Mouse (Mus musculus) embryo, embryonic 10.5 days (tissue): Measurements from ENCODE around the gene Shank2.

Source experiments
- DNase-seq: peaks from one replicate; pipeline ENCODE4 v3.0.0-alpha.2; 2015; ENCODE audit warnings: low spot score

The Shank2 gene

DNA sequence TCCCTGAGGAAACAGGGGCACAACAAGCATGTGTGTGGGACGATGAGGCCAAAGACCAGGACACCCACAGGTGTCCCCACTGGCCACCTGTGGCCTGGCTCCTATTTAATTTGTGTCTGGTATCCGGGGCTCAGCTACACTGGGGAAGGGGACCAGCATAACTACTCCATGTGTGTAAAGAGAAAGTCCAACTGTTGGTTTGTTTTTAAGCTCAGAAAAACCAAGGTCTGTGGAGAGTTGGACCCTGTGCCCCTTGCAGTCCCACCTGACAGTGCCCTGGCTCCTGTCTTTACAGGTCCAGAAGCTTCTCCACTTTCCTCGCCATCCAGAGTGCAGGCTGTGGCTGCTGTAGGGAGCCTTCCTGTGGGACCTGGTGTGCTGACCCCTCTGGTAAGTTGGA, at the start of gene Shank2:
Shank2 (plus strand) TSS at position 301 of the 400 bp plus-strand sequence.
- no peak for DNase-seq

DNA sequence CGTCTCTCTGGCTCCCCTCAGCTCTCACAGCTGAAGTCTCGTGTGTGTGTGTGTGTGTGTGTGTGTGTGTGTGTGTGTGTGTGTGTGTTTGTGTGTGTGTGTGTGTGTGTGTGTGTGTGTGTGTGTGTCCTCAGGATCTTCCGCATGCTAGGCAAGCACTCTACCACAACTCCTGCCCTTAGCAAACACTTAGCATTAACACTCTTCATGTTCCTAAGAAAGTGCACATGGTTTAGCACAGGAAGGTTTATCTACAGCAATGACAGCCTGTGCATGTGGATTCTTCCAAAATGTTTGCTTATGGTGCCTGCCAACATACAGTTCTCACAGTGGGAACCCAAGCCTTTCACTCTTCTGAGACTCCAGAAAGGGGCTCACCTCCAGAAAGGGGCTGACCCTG, 49.6 kb upstream of the Shank2 start:
- DNase-seq = no peak

DNA sequence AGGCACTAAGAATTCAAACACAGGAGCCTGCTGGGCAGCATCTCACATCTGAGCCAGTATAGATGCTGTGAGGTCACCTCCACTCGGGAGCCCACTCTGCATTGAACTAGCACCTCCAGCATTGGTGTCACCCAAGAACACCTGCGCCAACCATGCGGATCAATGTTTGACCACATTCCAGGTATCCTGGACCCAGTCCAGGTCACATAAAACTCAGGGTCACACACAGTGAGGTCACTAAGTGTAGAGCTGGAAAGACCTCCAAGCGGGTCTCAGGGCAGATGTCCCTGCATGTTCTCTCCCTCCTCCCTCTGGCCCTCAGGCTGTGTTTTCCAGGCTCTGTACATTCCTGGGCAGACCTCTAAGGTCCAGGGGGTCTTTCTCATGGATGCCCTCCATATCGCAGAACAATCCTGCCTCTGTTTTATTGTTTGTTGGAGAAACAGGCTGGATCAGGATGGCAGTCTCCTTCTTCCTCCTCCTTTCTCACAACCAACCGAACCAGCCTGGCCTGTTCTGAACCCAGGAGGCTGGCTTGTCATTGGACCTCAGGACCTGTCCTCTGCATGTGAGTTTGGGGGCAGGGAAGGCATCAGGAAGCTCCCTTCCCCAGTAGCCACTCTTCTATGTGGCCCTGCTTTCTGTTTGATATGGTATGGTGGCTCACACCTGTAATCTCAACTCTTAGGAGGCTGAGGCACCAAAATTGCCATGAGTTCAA, 45.0 kb upstream of the Shank2 start:
- DNase-seq = no peak

DNA sequence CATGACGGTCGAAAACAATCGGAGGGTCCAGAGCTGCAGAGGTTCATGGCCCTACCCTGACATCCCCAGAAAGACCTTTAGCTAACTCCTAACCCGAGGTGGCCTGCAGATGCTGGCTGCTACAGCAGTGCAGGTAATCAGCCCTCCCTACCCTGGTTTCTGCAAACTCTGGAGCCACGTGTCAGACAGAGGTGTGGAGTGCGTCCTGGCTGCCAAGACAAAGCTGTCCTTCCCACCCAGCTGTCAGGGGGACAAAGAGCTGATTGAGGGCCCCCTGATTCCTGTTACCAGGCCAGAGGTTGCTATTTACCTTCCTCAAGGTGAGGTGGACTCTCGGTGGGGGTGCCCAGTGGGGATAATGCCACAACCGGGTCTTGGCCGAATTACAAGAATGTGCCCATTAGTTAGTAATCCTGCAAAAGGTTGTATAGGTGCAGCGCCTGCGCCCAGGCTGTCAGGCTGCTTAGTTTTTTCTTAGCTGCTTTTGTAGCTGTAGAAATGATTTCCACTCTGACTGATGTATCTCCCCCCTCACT, 43.6 kb upstream of the Shank2 start:
- DNase-seq = no peak

DNA sequence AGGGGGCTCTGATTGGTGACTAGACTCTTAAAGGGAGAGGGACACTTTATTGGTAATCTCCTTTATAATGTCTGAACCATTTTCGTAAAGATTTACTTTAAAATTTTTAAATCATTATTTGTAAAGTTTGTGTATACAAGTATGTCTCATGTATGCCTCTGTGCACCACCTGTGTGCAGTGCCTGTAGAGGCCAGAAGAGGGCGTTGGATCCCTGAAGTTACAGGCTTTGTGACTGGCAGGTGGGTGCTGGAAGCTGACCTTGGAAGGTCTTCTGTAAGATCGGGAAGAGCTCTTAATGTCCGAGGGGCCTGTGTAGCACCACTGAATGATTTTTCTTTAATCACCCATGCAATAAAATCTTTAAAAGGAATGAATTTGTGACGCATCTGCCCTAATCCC, 37.9 kb upstream of the Shank2 start:
- DNase-seq = no peak

DNA sequence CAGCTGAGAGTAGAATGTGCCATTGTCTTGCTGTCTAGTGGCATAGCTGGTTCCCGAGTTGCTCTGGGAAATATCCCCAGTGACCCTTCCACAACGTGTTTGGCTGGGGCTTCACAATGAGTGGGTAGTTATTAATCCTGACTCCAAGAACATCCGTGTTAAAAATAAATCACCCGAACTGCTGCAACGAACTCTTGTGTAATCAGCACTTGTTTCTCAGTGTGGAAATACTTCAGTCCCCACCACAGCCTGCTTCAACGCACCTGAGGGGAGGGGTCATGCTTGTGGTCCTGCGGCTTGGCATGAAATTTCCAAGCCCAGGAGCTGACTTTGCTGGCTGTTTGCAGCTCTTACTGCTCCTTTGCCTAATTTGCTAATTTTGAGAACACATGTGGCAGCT, 35.1 kb upstream of the Shank2 start:
- no peak for DNase-seq

DNA sequence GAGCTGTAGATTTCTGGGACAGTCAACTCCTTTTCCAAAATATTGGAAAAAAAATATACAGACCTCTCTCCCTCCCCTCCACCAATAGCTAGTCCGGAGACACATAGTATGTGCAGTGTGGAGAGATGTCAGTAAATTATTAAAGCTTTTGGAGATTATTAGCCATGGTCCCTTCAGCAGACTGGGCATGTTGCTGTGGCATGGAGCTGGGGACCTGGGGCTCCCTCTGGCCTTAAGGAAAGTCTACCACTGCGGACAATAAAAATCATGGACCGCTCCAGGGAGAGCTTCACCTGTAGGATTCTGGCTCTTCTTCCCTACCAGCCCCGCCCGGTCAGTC, 24.3 kb upstream of the Shank2 start:
- DNase-seq = no peak

DNA sequence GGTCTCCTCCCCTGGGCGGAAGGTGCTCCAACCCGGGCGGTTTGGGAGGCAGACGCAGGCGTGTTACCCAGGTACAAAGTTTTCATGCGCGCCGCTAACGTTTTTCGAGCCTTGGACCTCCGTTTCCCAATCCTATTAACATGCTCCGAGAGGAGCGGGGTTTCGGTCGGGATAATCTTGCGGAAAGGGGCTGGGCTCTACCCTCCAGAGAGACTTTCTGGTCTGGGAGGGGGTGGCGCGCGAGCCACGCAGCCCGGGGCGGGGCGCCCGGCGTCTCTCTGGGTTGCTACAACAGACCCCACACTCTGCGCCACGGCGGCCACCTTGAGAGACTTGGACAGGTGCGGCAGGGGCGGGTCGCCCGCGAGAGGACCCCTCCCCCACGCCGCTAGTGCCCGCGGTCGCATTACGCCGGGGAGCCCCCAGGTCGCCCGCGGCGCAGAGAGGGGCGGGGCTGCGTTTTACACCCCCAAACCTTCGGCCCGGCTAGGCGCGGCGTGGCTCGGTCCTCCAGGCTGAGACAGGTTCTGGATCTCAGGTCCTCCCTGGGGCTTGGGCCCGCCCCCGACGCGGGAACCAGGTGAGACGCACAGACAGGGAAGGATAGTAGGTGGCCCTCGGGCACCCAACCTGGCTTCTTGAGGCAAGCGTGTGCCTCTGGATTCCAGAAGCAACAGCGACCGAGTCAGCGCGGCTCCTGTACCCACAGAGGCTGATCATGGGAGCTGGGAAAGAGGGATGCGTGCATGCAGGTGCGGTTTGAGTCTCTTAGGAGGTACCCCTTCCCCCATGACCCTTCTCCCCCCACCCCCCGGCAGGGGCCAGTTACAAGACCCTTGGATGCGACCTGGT, 23.7 kb upstream of the Shank2 start:
- peak; percentile 18 for DNase-seq

DNA sequence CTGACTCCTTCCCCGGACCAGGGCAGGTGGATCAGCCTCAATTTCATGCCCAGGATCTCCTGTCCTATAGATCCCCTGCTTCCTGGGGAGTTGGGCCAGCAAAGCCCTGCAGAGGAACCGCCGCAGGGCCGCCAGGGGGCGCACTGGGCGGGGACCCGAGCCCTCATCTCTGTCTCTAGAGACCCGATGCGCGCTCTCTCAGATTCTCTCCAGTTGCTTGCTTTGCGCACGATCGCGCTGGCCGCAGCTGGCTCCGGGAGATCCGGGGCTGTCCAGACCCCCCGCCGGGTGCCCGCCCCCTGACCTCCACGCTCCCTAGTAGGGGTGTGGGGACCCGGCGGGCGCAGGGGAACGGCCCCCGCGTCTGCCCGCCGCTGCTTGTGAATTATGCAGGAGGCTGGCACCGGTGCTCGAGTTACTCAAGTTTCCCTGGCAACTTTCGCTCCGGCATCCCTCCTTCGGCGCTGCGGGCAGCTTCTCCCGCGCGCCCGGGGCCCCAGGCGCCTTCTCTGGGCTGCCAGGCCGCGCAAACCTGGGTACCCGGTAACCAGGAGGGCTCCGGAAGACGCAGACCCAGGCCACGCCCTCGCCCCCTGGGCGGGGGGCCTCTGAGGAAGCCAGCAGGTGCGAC, 22.9 kb upstream of the Shank2 start:
- DNase-seq = peak; percentile 84

DNA sequence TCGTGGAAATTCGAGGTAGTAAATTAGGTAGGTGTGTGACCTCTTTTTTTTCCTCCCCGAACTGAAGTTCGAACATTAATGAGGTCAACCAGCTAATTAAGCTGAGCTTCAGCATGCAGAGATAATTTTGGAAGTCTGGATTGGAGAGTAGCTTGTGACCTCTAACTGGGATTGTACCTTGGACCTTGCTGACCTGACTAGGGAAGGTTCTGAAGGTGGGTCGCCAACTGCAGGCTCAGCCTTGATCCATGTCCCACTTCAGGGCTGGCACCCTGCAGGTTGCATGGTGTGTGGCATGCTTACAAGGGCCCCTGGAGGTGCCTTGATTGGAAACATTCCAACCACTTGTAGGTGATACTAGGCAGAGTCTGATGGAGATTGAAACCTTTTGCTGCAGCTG, 21.7 kb upstream of the Shank2 start:
- DNase-seq = no peak

DNA sequence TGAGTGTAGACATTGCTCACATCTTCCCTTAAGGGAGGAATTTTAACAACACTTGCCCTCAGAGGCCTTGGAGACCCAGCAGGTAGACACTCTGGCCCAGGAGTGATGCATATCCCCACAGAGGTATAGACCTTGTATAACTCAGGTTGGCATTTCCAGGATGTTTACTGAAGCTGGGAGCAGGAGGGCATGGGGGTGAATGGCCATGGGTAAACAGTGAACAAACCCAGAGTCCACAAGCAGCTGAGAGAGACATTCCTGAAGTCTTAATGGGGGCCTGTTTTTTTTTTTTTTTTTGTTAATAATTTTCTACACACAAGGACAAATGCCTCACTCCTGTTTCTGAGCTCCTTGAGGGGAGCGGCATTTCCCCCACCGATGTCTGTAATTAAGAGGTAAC, 15.4 kb upstream of the Shank2 start:
- no peak for DNase-seq

DNA sequence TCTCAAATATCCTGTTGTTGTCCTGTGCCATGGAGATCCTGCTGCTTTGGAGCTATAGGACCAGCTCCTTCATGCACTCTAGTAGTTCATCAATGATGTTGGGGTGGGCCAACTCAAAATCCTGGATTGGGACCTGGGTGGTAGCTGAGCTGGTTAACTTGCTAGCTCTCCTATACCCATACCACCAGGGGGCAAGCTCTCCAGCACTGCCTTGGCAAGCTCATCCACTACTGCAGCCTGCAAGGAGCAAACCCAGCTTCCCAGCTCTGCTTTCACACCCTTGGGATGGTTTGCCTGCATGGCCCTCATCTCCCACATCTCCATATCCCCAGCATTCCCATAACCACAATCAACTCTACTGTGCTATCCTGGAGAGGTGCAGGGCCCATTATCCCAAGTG, 10.6 kb upstream of the Shank2 start:
- no peak for DNase-seq

DNA sequence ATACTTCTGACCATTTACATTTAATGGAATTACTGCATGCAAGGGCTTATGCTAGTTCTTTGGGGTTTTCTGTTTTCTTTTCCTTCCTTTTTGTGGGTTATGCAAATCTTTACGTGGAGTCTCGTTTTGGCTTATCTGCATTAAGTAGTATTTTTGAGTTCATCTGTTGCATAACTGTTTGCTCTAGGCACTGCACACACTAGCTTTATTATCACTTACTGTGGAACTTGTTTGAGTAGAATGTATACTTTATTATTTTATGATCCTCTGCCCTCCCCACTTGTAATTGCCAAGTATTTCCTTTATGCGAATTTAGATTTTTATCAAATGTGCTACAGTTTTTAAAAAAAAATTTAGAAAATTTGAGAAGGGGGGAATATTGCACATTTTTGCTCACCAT, 2.7 kb upstream of the Shank2 start:
- no peak for DNase-seq

DNA sequence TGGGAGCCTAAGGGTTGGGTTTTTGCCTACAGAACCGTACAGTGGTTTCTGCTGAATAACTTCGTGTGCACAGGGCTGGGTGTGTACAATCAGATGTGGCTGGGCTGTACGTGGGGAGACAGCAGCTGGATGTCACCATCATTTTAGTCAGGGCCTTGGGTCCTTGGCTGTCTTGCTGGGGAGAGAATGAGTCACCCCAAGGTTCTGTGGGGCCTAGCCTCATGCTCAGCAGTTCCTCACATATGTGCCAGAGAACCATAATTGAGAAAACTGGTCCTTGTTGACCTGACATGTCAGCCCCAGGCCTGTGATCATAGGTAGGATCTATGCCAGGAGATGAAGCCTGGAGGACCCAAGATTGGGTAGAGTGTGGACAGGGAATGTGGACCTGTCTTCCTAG, 1.7 kb downstream of the Shank2 start:
- no peak for DNase-seq

DNA sequence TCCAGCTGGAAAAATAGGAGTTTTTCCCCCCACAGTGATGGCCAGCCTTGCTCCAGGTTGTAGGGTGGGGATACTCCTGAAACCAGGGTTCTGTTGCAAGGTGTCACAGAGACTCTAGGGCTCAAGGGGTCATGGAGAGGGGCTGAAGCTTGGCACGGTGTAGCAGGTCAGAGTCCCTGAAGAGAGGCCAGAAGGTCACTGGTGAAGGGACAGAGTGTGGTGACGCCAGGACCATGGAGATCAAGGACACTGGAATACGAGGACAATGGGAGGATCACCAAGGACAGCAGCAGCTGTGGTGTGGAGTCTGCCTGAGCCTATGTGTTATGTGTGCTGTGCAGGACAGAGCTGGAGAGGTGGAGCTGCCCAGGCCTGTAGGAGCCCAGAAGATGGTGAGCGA, 6.4 kb downstream of the Shank2 start:
- no peak for DNase-seq

DNA sequence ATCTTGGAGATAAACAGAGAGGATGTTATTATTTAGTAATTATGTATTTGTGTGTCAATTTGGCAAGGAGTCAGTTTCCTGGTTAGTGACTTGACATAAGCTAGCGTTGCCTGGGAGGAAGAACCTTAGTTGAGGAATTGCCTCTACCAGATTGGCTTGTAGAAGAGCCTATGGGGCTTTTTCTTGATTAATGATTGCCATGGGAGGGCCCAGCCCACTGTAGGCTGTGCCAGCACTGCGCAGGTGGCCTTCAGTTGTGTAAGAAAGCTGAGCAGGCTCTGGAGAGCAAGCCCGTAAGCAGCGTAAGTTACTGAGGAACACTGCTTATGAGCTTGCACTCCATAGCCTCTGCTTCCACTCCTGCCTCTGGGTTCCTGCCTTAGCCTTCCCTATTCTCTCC, 7.3 kb downstream of the Shank2 start:
- no peak for DNase-seq

DNA sequence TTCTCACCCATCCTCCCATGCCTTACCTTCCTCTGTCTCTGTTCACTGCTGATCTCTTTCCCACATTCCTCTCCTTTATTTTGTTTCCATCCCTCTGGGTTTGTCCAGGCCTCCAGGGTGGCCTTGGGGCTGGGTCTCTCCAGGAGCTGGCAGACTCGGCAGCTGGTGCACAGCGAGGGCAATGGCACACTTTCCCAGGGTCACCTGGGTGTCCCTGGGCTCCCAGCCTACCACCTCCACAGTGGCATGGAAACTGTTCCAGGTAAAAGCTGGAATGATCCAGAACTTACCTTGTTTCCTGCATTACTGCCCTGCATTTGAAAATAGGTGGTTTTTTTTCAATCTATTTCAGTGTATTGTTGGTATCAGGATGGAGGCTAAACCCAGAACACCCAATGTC, 12.8 kb downstream of the Shank2 start:
- no peak for DNase-seq

DNA sequence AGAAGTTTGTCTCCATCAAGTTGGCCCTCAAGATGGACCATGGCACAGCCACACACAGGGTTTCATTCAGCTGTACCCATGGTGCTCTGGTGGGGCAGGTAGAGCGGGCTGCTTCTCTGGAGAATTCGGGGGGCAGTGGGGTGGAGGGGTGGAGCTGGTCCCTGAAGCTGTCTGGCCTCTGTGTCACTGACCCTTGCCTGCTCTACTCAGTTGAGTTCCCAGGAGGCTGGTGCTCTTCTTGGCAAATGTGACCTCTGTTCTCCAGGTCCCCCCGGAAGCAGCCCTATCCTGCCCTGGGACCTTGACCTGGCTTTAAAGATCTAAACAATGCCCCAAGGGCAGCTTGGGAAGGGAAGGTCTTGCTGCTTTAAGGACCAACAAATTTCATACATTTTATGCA, 20.1 kb downstream of the Shank2 start:
- no peak for DNase-seq

DNA sequence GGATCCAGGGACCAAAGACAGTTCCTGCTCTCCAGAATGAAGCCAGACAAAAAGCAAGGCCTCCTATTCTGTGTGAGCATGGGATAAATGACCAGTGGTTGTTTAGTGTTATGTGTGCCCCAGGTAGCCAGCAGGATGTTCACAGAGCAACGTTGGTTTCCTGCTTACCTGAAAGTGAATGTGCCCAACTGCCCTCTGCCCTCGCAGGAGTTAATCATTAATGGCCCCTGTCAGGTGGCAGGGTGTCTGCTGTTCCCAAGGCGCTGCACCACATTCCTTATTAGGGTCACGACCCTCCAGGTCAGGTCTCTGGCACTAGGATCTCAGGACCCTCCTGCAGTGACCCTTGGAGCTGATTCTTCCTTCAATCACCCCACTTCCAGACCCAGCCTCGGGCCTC, 21.0 kb downstream of the Shank2 start:
- no peak for DNase-seq

DNA sequence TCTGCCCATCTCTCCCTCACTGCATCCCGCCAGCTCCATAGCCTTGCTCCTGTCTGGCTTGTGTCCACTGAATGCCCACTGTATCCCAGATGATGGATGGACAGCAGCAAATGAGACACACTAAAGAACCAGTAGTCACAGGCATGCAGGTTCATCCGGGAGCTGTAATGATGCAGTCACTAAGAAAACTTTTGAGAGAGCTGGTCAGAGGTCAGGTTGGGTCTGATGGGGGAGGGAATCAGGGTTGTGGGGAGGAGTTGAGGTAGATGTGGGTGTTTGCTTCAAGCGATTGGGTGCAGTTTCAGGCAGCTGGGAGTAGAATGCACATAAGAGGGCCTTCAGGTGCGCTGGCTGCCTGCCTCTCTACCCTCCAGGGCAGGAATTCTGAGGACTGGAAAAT, 21.8 kb downstream of the Shank2 start:
- DNase-seq = no peak

DNA sequence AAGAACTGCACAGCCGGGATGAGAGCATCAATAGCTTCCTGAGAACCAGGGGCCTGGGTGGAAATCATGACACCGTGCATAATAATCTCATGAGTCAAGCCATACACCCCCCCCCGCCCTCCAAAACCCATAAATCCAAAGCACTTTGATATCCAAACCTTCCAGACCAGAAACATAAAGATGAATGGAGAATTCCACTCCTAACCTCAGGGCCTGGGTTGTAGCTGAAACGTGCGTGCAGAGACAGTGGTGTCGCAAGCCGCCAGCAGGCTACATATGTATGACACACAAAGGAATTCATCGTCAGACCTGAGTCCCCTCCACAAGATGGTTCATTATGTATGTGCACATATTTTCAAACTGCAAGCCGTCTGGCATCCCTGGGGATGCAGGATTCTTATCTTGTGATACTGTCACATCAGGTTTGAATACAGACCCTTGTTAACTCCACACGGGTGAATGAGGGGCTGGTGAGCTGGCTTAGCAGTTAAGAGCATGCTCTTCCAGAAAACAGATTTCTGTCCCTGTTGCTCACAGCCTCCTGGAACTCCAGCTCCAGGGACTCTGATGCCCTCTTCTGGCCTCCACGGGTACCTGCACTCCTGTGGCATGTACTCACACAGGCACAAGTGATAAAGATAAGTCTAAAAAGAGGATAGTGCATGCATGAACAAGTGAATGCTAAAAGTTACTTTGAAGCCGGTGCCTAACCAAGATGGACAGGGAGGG, 24.5 kb downstream of the Shank2 start:
- DNase-seq = no peak

DNA sequence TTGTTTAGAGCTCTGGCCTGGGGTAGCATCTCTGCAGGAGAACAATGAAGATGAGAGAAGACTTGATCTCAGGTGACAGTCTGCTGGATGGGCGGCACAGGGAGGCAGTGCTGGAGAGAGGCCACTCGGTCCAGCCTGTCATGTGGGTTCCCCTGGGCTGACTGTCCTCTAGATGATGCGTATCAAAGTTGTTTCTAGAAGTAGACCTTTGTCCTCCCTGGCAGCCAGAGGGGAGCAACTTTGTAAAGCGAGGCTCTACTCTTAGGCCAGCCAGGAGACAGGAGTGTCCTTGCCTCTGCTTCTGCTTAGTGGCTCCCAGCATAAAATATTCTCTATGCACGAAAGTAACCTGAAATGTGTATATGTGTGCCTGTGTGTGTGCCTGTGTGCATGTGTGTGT, 27.5 kb downstream of the Shank2 start:
- no peak for DNase-seq
